In genomic region chr7:46795287-46796205, GRCm38 (mm10) we compare ENCODE assay signal across 8 mouse cellular contexts. TPM values are rescaled to one million over a fixed set of nuclear protein-coding genes. Genes with fewer than 3 reads are reported as not detected.
A peak's percentile ranks its signal among the peaks of the same experiment; 100 is the strongest.
DNase-seq lines count a peak whose midpoint lies in the region; ATAC-seq and TF ChIP-seq lines count a peak whose summit lies in the region.

TSS of gene Hps5 (minus strand) at chr7:46796064.
TSS of gene Gtf2h1 (plus strand) at chr7:46796103.

- peak; percentile 100 for DNase-seq in B cell, adult 2 months
- DNase-seq in brain, adult 2 months (ENCODE audit: low read depth, low spot score) = peak; percentile 98
- DNase-seq in liver, adult 2 months (ENCODE audit: extremely low read depth, low read depth, low spot score) = peak; percentile 84
- peak; percentile 98 for DNase-seq in splenic B cell, adult 2 months (ENCODE audit: low read depth, low spot score)

- H3K27ac ChIP-seq in heart, embryonic 11.5 days (ENCODE audit: low read depth, low read length) = peak within 1 kb of the TSS; percentile 85
- peak within 1 kb of the TSS; percentile 92 for H3K27ac ChIP-seq in kidney, embryonic 16.5 days (ENCODE audit: low read length)
- peak within 1 kb of the TSS; percentile 96 for H3K27ac ChIP-seq in liver, adult 2 months (replicated peaks; ENCODE audit: insufficient read depth, low read depth, low read length)

- H3K27me3 ChIP-seq in heart, embryonic 11.5 days (ENCODE audit: control insufficient read depth, insufficient read depth, low read length) = no peaks in the 10 kb centered on the region
- H3K27me3 ChIP-seq in kidney, embryonic 16.5 days (ENCODE audit: insufficient read depth, low read length) = no peaks in the 10 kb centered on the region
- no peaks in the 10 kb centered on the region for H3K27me3 ChIP-seq in liver, adult 2 months (ENCODE audit: control insufficient read depth, insufficient read depth, low read length)
- no peaks in the 10 kb centered on the region for H3K27me3 ChIP-seq in myocyte (ENCODE audit: control insufficient read depth, insufficient read depth, insufficient read length)
- no peaks in the 10 kb centered on the region for H3K27me3 ChIP-seq in splenic B cell, adult 2 months (ENCODE audit: control insufficient read depth, insufficient read depth, low read length, poor library complexity, severe bottlenecking)

- peak within 1 kb of the TSS; percentile 85 for H3ac ChIP-seq in myocyte (ENCODE audit: control insufficient read depth, insufficient read length)

- TF ChIP-seq CTCF in liver, adult 2 months (IDR thresholded peaks at IDR 0.05; ENCODE audit: low read depth, low read length) = no peak

- peak within 1 kb of the TSS; percentile 95 for H3K9ac ChIP-seq in heart, embryonic 11.5 days (ENCODE audit: low read depth, low read length)
- peak within 1 kb of the TSS; percentile 98 for H3K9ac ChIP-seq in kidney, embryonic 16.5 days (replicated peaks; ENCODE audit: low read length)
- peak within 1 kb of the TSS; percentile 94 for H3K9ac ChIP-seq in liver, adult 2 months (ENCODE audit: low read depth, low read length)

- H3K9me3 ChIP-seq in heart, embryonic 11.5 days (replicated peaks; ENCODE audit: control insufficient read depth, low read length) = no peaks in the 10 kb centered on the region
- H3K9me3 ChIP-seq in kidney, embryonic 16.5 days (ENCODE audit: low read length) = no peaks in the 10 kb centered on the region

- H3K4me2 ChIP-seq in heart, embryonic 11.5 days = peak within 1 kb of the TSS; percentile 96
- peak within 1 kb of the TSS; percentile 96 for H3K4me2 ChIP-seq in kidney, embryonic 16.5 days (replicated peaks; ENCODE audit: low read depth, low read length)
- peak within 1 kb of the TSS; percentile 85 for H3K4me2 ChIP-seq in myocyte (ENCODE audit: low read depth)

- no peaks in the 10 kb centered on the region for H3K36me3 ChIP-seq in heart, embryonic 11.5 days (ENCODE audit: control insufficient read depth, insufficient read depth, low read length)
- H3K36me3 ChIP-seq in kidney, embryonic 16.5 days (ENCODE audit: insufficient read depth, low read length) = peaks cover 5% of the 10 kb centered on the region; the same call in 1 of the 2 replicates
- peaks cover 7% of the 10 kb centered on the region; the same call in 1 of the 2 replicates for H3K36me3 ChIP-seq in liver, adult 2 months (ENCODE audit: control insufficient read depth, insufficient read depth, low read length)
- H3K36me3 ChIP-seq in myocyte (ENCODE audit: control insufficient read depth, insufficient read depth) = peaks cover 7% of the 10 kb centered on the region
- H3K36me3 ChIP-seq in splenic B cell, adult 2 months (ENCODE audit: control insufficient read depth, insufficient read depth, low read length, poor library complexity, severe bottlenecking) = peaks cover 6% of the 10 kb centered on the region; the same call in 1 of the 2 replicates

- under 1% methylated on average over 70 of the region's 75 CpGs for WGBS in heart, embryonic 11.5 days (ENCODE audit: insufficient replicate concordance)
- WGBS in kidney, embryonic 16.5 days = under 1% methylated on average over 74 of the region's 75 CpGs
- under 1% methylated on average over 73 of the region's 75 CpGs for WGBS in liver, adult 2 months

- peak; percentile 98 for ATAC-seq in erythroblast, adult 5-6 weeks (replicated peaks; ENCODE audit: low FRiP score, poor library complexity, severe bottlenecking)
- ATAC-seq in heart, embryonic 11.5 days (replicated peaks; ENCODE audit: insufficient number of reproducible peaks, low FRiP score, low TSS enrichment) = peak; percentile 97
- peak; percentile 98 for ATAC-seq in kidney, embryonic 16.5 days (ENCODE audit: low FRiP score, low TSS enrichment)

- peak within 1 kb of the TSS; percentile 81 for H3K4me3 ChIP-seq in heart, embryonic 11.5 days (ENCODE audit: low read depth, low read length)
- H3K4me3 ChIP-seq in kidney, embryonic 16.5 days (ENCODE audit: low read length) = peak within 1 kb of the TSS; percentile 100
- peak within 1 kb of the TSS; percentile 91 for H3K4me3 ChIP-seq in liver, adult 2 months (ENCODE audit: insufficient read depth, low read depth, low read length)
- H3K4me3 ChIP-seq in myocyte = peak within 1 kb of the TSS; percentile 80

- peaks cover 9% of the 10 kb centered on the region for H3K4me1 ChIP-seq in heart, embryonic 11.5 days (ENCODE audit: control insufficient read depth, insufficient read depth, low read length)
- H3K4me1 ChIP-seq in kidney, embryonic 16.5 days (ENCODE audit: insufficient read depth, low read length) = peaks cover 24% of the 10 kb centered on the region
- peaks cover 9% of the 10 kb centered on the region; the same call in 1 of the 2 replicates for H3K4me1 ChIP-seq in liver, adult 2 months (ENCODE audit: control insufficient read depth, insufficient read depth, low read length)

- TF ChIP-seq POLR2A in liver, adult 2 months (IDR thresholded peaks at IDR 0.05; ENCODE audit: extremely low read depth, insufficient read depth, low read length) = peak; percentile 27; the same call in 1 of the 2 replicates
- peak; percentile 83 for TF ChIP-seq POLR2A in myocyte (IDR thresholded peaks at IDR 0.05; ENCODE audit: insufficient read length, low read depth)

- H3K79me2 ChIP-seq in liver, adult 2 months (ENCODE audit: control insufficient read depth, insufficient read depth, low read length) = peaks cover 16% of the 10 kb centered on the region
- H3K79me2 ChIP-seq in myocyte (ENCODE audit: control insufficient read depth, insufficient read depth) = peaks cover 61% of the 10 kb centered on the region

TF ChIP-seq in myocyte, 11 proteins besides CTCF, POLR2A, EP300 and RAD21:
- TF ChIP-seq MYOG (IDR thresholded peaks at IDR 0.05; ENCODE audit: control insufficient read depth in 1 of 3, insufficient read depth in 1 of 3, insufficient read length in 2 of 3, low read depth in 2 of 3) (peak in 1 of 3 experiments; percentile 37), TCF12 (IDR thresholded peaks at IDR 0.05; ENCODE audit: insufficient read depth, poor library complexity, severe bottlenecking) (no peak), USF1 (IDR thresholded peaks at IDR 0.05; ENCODE audit: low read depth) (peak; percentile 91), REST (IDR thresholded peaks at IDR 0.05; ENCODE audit: insufficient read depth, insufficient read length) (no peak), E2F4 (IDR thresholded peaks at IDR 0.05; ENCODE audit: insufficient read depth) (no peak), TCF3 (IDR thresholded peaks at IDR 0.05; ENCODE audit: insufficient read length, low read depth) (no peak), POLR2AphosphoS2 (IDR thresholded peaks at IDR 0.05; ENCODE audit: insufficient read length, low read depth) (peak; percentile 84), MAX (IDR thresholded peaks at IDR 0.05; ENCODE audit: low read depth) (no peak), MYOD1 (IDR thresholded peaks at IDR 0.05; ENCODE audit: control insufficient read depth in 1 of 3, insufficient read length in 2 of 3, low read depth in 2 of 3) (peak in 1 of 3 experiments; percentile 1)
TF ChIP-seq in myocyte: peak in this region for 4.

RNA-seq across cellular contexts. Expression of gene Hps5, which starts in this region (rescaled TPM):
- total RNA-seq in erythroblast, adult 5-6 weeks (2015; ENCODE audit: low replicate concordance) = 13.0 and 16.5 TPM in 2 replicates
- 4.7 and 10.7 TPM in 2 replicates for total RNA-seq in erythroblast, adult 5-6 weeks (2017; ENCODE audit: low replicate concordance)
- polyA plus RNA-seq in heart, embryonic 11.5 days (2014; fragmentation: Nextera tagmentation; extraction: Ambion mirVana) = 11.8 and 12.7 TPM in 2 replicates
- 30.9 and 34.4 TPM in 2 replicates for polyA plus RNA-seq in kidney, embryonic 16.5 days (2015; fragmentation: Nextera tagmentation; extraction: Ambion mirVana)
- total RNA-seq in liver, adult 2 months (2014; rRNA removed) = 11.3 and 11.8 TPM in 2 replicates
- 7.3 and 9.0 TPM in 2 replicates for polyA plus RNA-seq in liver, adult 2 months (2012; rRNA removed)
- 7.9 TPM for polyA plus RNA-seq in myocyte (2012; fragmentation: generic; extraction: Trizol)

RNA-seq across cellular contexts. Expression of gene Gtf2h1, which starts in this region (rescaled TPM):
- 11.3 and 21.3 TPM in 2 replicates for total RNA-seq in erythroblast, adult 5-6 weeks (2015; ENCODE audit: low replicate concordance)
- 15.8 and 19.5 TPM in 2 replicates for total RNA-seq in erythroblast, adult 5-6 weeks (2017; ENCODE audit: low replicate concordance)
- polyA plus RNA-seq in heart, embryonic 11.5 days (2014; fragmentation: Nextera tagmentation; extraction: Ambion mirVana) = 34.9 and 41.1 TPM in 2 replicates
- 45.7 and 50.5 TPM in 2 replicates for polyA plus RNA-seq in kidney, embryonic 16.5 days (2015; fragmentation: Nextera tagmentation; extraction: Ambion mirVana)
- total RNA-seq in liver, adult 2 months (2014; rRNA removed) = 30.9 and 33.2 TPM in 2 replicates
- polyA plus RNA-seq in liver, adult 2 months (2012; rRNA removed) = 6.3 and 6.7 TPM in 2 replicates
- polyA plus RNA-seq in myocyte (2012; fragmentation: generic; extraction: Trizol) = 18.0 TPM

Comparison
In these comparisons a context has a peak if more than half of its experiments do, and no peak if none do; other contexts are left out.
1. Peak in every context shown above with its lines: DNase-seq, ATAC-seq, H3K4me3 ChIP-seq and H3K27ac ChIP-seq.